Mouse (Mus musculus) fibroblast of lung, adult 2 months (primary cell): ENCODE results near the gene Gm42669.

Experiments used
- DNase-seq: peaks from one replicate; pipeline ENCODE4 v3.0.0-alpha.2; 2011; ENCODE audit warnings: low read depth

The Gm42669 gene

GRCm38 (mm10) chr5:107507321-107507720 is at the start of gene Gm42669:
TSS of gene Gm42669 (plus strand) at chr5:107507621.
- no peak for DNase-seq

- no peak for DNase-seq
Measured at GRCm38 (mm10) chr5:107462147-107463076, 45.0 kb upstream of the Gm42669 start.

- no peak for DNase-seq
Measured at GRCm38 (mm10) chr5:107466501-107466900, 40.9 kb upstream of the Gm42669 start.

GRCm38 (mm10) chr5:107467098-107467497 is 40.3 kb upstream of the Gm42669 start:
- no peak for DNase-seq

- DNase-seq = no peak
Measured at GRCm38 (mm10) chr5:107470600-107471329, 36.7 kb upstream of the Gm42669 start.

GRCm38 (mm10) chr5:107480194-107480593 is 27.2 kb upstream of the Gm42669 start:
- DNase-seq = no peak

- no peak for DNase-seq
Measured at GRCm38 (mm10) chr5:107488996-107489395, 18.4 kb upstream of the Gm42669 start.

- no peak for DNase-seq
Measured at GRCm38 (mm10) chr5:107491036-107491435, 16.4 kb upstream of the Gm42669 start.

GRCm38 (mm10) chr5:107492471-107492870 is 14.9 kb upstream of the Gm42669 start:
- no peak for DNase-seq

GRCm38 (mm10) chr5:107494759-107495158 is 12.7 kb upstream of the Gm42669 start:
- no peak for DNase-seq

- DNase-seq = no peak
Measured at GRCm38 (mm10) chr5:107496047-107496446, 11.4 kb upstream of the Gm42669 start.

- DNase-seq = no peak
Measured at GRCm38 (mm10) chr5:107497519-107498501, 9.6 kb upstream of the Gm42669 start.

GRCm38 (mm10) chr5:107498806-107499310 is 8.6 kb upstream of the Gm42669 start:
- DNase-seq = no peak

- no peak for DNase-seq
Measured at GRCm38 (mm10) chr5:107499891-107500535, 7.4 kb upstream of the Gm42669 start.

GRCm38 (mm10) chr5:107500741-107501140 is 6.7 kb upstream of the Gm42669 start:
- DNase-seq = no peak

- DNase-seq = no peak
Measured at GRCm38 (mm10) chr5:107510503-107510902, 3.1 kb downstream of the Gm42669 start.

GRCm38 (mm10) chr5:107511326-107511725 is 3.9 kb downstream of the Gm42669 start:
- no peak for DNase-seq

GRCm38 (mm10) chr5:107513583-107513982 is 6.2 kb downstream of the Gm42669 start:
- peak; percentile 9 for DNase-seq

- DNase-seq = no peak
Measured at GRCm38 (mm10) chr5:107515453-107515852, 8.0 kb downstream of the Gm42669 start.

GRCm38 (mm10) chr5:107516087-107516486 is 8.7 kb downstream of the Gm42669 start:
- no peak for DNase-seq

- no peak for DNase-seq
Measured at GRCm38 (mm10) chr5:107518602-107519001, 11.2 kb downstream of the Gm42669 start.
